Mouse (Mus musculus) G1E-ER4 (cell line): ENCODE data around the gene Rnf111. TPM values are rescaled to one million over a fixed set of nuclear protein-coding genes. Genes with fewer than 3 reads are reported as not detected.

Experiments
- GATA1 ChIP-seq: IDR thresholded peaks from one replicate; pipeline ENCODE4 v1.8.0; 2012; ENCODE audit warnings: low read length, inconsistent platforms
- polyA plus RNA-seq: library from polyadenylated mRNA; stranded (reverse); fragments of >175 nt; gene quantifications from 2 replicates; pipeline ENCODE4 v1.2.3, GENCODE M21; 2012

The Rnf111 gene
- polyA plus RNA-seq, 1 experiment, result 4.1 TPM

GRCm38 (mm10) chr9:70416412-70416811, 87.1 kb downstream of the Rnf111 start:
- no peak for TF ChIP-seq GATA1

DNA sequence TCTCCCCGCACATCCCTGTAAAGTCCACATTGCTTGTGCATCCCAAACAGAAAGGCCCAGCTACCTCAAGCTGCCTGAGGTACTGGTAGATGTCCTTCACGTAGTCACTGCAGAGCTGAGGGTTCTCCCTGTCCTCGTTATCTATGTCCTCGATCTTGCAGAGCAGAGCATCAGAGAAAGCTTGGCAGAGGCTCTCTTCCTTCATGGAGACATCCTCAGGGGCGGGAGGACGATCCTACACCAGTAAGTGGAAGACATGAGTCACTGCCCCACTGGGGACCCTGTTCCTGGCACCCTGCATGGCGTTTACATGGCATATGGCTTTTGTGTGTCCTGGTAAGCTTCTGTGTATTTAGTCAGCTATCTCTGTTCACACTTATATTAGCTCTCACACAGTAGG, 90.5 kb downstream of the Rnf111 start:
- no peak for TF ChIP-seq GATA1

- TF ChIP-seq GATA1, result no peak
Measured at GRCm38 (mm10) chr9:70410668-70411067, 92.9 kb downstream of the Rnf111 start.

DNA sequence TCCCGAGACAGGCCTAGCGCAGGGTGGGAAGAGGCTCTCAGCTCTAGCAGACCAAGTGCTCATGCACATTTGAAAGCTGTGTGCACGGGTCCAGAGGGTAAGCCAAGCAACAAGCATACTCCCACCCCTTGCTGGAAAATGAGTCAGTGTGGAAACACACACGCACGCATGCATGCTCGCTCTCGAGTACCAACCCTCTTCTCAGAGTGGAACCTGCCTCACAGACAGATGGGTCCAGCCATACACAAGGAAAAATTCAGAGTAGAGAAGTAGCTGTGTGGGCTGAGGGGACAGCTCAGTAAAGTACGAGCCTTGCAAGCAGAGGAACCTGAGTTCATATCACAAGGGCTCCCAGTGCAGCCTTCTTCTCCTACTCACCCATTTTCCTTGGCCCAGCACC, 93.8 kb downstream of the Rnf111 start:
- no peak for TF ChIP-seq GATA1

GRCm38 (mm10) chr9:70408791-70409190, 94.7 kb downstream of the Rnf111 start:
- no peak for TF ChIP-seq GATA1

GRCm38 (mm10) chr9:70406596-70406995, 96.9 kb downstream of the Rnf111 start:
- TF ChIP-seq GATA1, result no peak

GRCm38 (mm10) chr9:70401937-70402539, 101.5 kb downstream of the Rnf111 start:
- TF ChIP-seq GATA1, result no peak

GRCm38 (mm10) chr9:70396083-70396482, 107.4 kb downstream of the Rnf111 start:
- TF ChIP-seq GATA1, result no peak

GRCm38 (mm10) chr9:70395617-70396016, 107.9 kb downstream of the Rnf111 start:
- TF ChIP-seq GATA1, result no peak

DNA sequence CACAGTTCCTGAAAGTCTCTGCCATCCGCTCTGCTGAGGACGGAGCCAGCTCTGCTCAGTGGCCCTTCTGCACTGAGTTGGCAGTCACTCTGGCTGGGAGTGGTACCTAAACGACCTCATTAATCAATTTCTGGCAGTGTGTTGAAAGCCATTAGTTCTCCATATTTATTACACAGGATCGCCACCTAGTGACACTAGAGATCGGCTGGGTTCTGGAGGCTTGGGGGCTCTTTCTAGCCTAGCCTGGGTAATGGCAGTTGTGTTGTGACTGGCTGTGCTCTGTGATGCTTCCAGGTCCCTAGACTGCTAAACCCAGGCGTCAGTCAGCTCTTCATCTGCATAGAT, 111.0 kb downstream of the Rnf111 start:
- TF ChIP-seq GATA1, result no peak

DNA sequence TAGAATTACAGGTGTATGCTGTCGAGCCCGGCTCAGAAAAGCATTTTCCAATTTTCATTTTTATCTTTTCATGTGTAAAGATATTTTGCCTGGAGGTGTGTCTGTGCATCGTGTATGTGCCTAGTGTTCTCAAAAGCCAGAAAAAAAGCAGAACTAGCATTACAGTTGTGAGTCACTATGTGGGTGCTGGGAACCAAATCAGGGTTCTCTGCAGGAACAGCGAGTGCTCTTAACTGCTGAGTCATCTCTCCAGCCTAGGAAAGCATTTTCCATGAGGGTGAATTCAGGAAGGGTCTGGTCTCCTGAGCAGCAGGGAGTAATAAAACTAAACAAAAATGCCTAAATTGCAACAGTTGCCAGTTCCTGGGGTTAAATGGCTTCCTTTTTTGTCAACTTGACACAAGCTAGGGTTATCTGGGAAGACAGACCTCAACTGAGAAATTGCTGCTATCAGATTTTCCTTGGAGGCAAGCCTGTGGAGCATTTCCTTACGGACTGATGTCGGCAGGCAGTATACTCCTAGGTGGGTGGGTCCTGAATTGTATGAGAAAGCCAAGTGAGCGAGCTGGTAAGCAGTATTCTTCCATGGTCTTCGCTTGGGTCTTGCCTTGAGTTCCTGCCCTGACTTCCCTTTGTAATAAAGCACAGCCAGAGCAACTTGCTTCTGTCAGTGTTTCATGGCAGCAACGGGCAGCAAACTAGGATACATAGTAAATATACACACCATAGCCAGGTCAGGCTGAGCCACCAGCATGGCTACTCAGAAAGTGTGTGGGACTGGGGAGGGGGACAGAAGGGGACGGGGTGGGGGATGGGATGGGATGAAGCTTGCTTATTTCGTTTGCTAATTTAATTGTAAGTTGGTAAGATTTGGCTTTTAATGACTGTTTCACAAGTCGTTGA, 111.6 kb downstream of the Rnf111 start:
- TF ChIP-seq GATA1, result no peak

DNA sequence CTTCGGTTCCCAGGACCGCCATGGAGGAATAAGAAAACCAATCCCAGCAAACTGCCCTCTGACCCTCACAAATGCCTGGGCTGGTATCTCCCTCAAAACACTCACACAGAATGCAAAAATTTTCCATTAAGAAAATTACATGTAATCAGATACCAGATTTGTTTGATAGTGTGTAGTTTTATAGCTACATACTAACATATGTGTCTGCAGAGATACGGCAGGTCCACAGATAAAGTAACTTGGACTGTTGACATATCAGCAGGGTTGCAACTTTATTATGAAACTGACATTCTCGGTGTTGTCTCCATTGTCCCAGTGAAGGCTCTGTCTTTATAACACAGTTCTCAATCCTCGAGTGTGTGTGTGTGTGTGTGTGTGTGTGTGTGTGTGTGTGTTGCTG, 112.5 kb downstream of the Rnf111 start:
- no peak for TF ChIP-seq GATA1

GRCm38 (mm10) chr9:70389548-70389947, 114.0 kb downstream of the Rnf111 start:
- no peak for TF ChIP-seq GATA1

GRCm38 (mm10) chr9:70387410-70388119, 116.0 kb downstream of the Rnf111 start:
- no peak for TF ChIP-seq GATA1

GRCm38 (mm10) chr9:70384958-70385728, 118.4 kb downstream of the Rnf111 start:
- TF ChIP-seq GATA1, result no peak

DNA sequence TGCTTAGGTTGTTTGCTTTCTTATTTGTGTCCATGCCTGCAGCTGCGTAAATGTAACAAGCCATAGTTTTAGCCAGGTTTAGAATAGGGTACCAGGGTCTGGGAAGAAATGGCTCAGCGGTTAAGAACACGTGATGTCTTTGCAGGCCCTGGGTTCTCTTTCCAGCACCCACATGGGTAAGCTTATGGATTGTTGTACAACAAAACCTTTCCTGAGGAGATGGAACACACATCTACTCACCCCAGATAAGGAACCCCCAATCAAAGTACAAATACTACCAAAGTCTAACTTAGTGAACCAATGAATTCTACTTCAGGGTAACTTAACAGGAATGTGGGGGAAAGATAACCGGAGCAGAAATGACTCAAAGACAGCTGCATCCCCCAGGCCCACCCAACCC, 119.0 kb downstream of the Rnf111 start:
- no peak for TF ChIP-seq GATA1
